Mouse (Mus musculus) thymus, postnatal 25 days (tissue): ENCODE results near the gene Ccdc80.

ENCODE experiments used
- DNase-seq: peaks from one replicate; pipeline ENCODE4 v3.0.0; 2022

Ccdc80 gene

GRCm38 (mm10) chr16:45118760-45119159 is 25.6 kb downstream of the Ccdc80 start:
- DNase-seq, result no peak

GRCm38 (mm10) chr16:45120844-45121425 is 27.7 kb downstream of the Ccdc80 start:
- DNase-seq, result no peak

- DNase-seq, result no peak
These were observed 29.4 kb downstream of the Ccdc80 start for GRCm38 (mm10) chr16:45122571-45122970.

GRCm38 (mm10) chr16:45124230-45125203 is 31.3 kb downstream of the Ccdc80 start:
- no peak for DNase-seq

- no peak for DNase-seq
These were observed 34.9 kb downstream of the Ccdc80 start for GRCm38 (mm10) chr16:45127936-45128710.

- DNase-seq, result no peak
These were observed 48.5 kb downstream of the Ccdc80 start for GRCm38 (mm10) chr16:45141711-45142110.

GRCm38 (mm10) chr16:45142565-45142964 is 49.4 kb downstream of the Ccdc80 start:
- DNase-seq, result no peak

- no peak for DNase-seq
These were observed 51.9 kb downstream of the Ccdc80 start for GRCm38 (mm10) chr16:45145119-45145518.

- no peak for DNase-seq
These were observed 55.4 kb downstream of the Ccdc80 start for GRCm38 (mm10) chr16:45148488-45149082.

- no peak for DNase-seq
These were observed 61.6 kb downstream of the Ccdc80 start for GRCm38 (mm10) chr16:45154741-45155250.

- DNase-seq, result no peak
These were observed 64.9 kb downstream of the Ccdc80 start for GRCm38 (mm10) chr16:45158136-45158521.

- peak; percentile 96 for DNase-seq
These were observed 65.6 kb downstream of the Ccdc80 start, which contains the start of the genes Slc35a5 and Atg3 for GRCm38 (mm10) chr16:45158522-45159388. Slc35a5 (minus strand) TSS chr16:45158706. Atg3 (plus strand) TSS chr16:45158785.

GRCm38 (mm10) chr16:45159389-45159716 is 66.2 kb downstream of the Ccdc80 start:
- no peak for DNase-seq
